Mouse (Mus musculus): ENCODE results near the gene Gtf2a2. TPM values are rescaled to one million over a fixed set of nuclear protein-coding genes. Genes with fewer than 3 reads are reported as not detected.

The Gtf2a2 gene
- polyA plus RNA-seq (2015; fragmentation: Nextera tagmentation; extraction: Ambion mirVana) = 159 and 169 TPM in 2 replicates

GRCm38 (mm10) chr9:70012408-70012901 lies at the start of gene Gtf2a2:
Gene Gtf2a2, plus strand, starts transcription at chr9:70012550.
- DNase-seq (peak; percentile 86), ATAC-seq (ENCODE audit: low read depth) (peak; percentile 93)
- Histone ChIP-seq H3K36me3 (peaks cover 40% of the 10 kb centered on the region), H3K9ac (peak within 1 kb of the TSS; percentile 96), H3K27me3 (no peaks in the 10 kb centered on the region), H3K4me3 (replicated peaks) (peak within 1 kb of the TSS; percentile 93), H3K9me3 (replicated peaks) (no peaks in the 10 kb centered on the region), H3K4me1 (replicated peaks) (peaks cover 67% of the 10 kb centered on the region), H3K27ac (peak within 1 kb of the TSS; percentile 89), H3K4me2 (peak within 1 kb of the TSS; percentile 87)
- WGBS (ENCODE audit: insufficient replicate concordance) = under 1% methylated on average over 57 of the region's 57 CpGs

- WGBS (ENCODE audit: insufficient replicate concordance) = 60% methylated on average over 3 of the region's 3 CpGs
- H3K4me3 ChIP-seq (replicated peaks) = no peak overlapping the region
- H3K27me3 ChIP-seq = no peaks in the 10 kb centered on the region
- H3K27ac ChIP-seq = no peak overlapping the region
- ATAC-seq (ENCODE audit: low read depth) (no peak), DNase-seq (no peak)
- peaks cover 2% of the 10 kb centered on the region; the same call in 1 of the 2 replicates for H3K9me3 ChIP-seq (replicated peaks)
- H3K36me3 ChIP-seq = no peaks in the 10 kb centered on the region
- H3K9ac ChIP-seq = no peak overlapping the region
- H3K4me2 ChIP-seq = no peak overlapping the region
- no peaks in the 10 kb centered on the region for H3K4me1 ChIP-seq (replicated peaks)
Observed at GRCm38 (mm10) chr9:69964370-69964769, 48.0 kb upstream of the Gtf2a2 start.

GRCm38 (mm10) chr9:69985526-69985925 lies 26.8 kb upstream of the Gtf2a2 start:
- H3K36me3 ChIP-seq = no peaks in the 10 kb centered on the region
- H3K27ac ChIP-seq = no peak overlapping the region
- no peak overlapping the region for H3K4me3 ChIP-seq (replicated peaks)
- no peak overlapping the region for H3K4me2 ChIP-seq
- H3K9me3 ChIP-seq (replicated peaks) = no peaks in the 10 kb centered on the region
- peaks cover 16% of the 10 kb centered on the region for H3K4me1 ChIP-seq (replicated peaks)
- H3K9ac ChIP-seq = no peak overlapping the region
- ATAC-seq (ENCODE audit: low read depth) (no peak), DNase-seq (no peak)
- whole genome bisulfite sequencing (ENCODE audit: insufficient replicate concordance) = 67% methylated on average over 1 of the region's 1 CpGs
- no peaks in the 10 kb centered on the region for H3K27me3 ChIP-seq

- no peak for DNase-seq
- WGBS (ENCODE audit: insufficient replicate concordance) = 70% methylated on average over 10 of the region's 10 CpGs
Observed at GRCm38 (mm10) chr9:69986063-69986462, 26.3 kb upstream of the Gtf2a2 start.

GRCm38 (mm10) chr9:69986571-69986970 lies 25.8 kb upstream of the Gtf2a2 start:
- Histone ChIP-seq H3K9ac (no peak overlapping the region), H3K27me3 (no peaks in the 10 kb centered on the region), H3K4me3 (replicated peaks) (no peak overlapping the region), H3K4me1 (replicated peaks) (peaks cover 27% of the 10 kb centered on the region), H3K36me3 (no peaks in the 10 kb centered on the region), H3K27ac (no peak overlapping the region), H3K4me2 (no peak overlapping the region), H3K9me3 (replicated peaks) (no peaks in the 10 kb centered on the region)
- WGBS (ENCODE audit: insufficient replicate concordance) = 66% methylated on average over 5 of the region's 5 CpGs
- DNase-seq = no peak
- ATAC-seq (ENCODE audit: low read depth) = no peak

More at GRCm38 (mm10) chr9:69986063-69986462, 26.3 kb upstream of the Gtf2a2 start:
- Histone ChIP-seq H3K4me1 (replicated peaks) (peaks cover 22% of the 10 kb centered on the region), H3K27me3 (no peaks in the 10 kb centered on the region), H3K9ac (no peak overlapping the region), H3K9me3 (replicated peaks) (no peaks in the 10 kb centered on the region), H3K27ac (no peak overlapping the region), H3K4me3 (replicated peaks) (no peak overlapping the region), H3K36me3 (no peaks in the 10 kb centered on the region), H3K4me2 (no peak overlapping the region)
- ATAC-seq (ENCODE audit: low read depth) = no peak

- Histone ChIP-seq H3K4me3 (replicated peaks) (no peak overlapping the region), H3K4me2 (no peak overlapping the region), H3K4me1 (replicated peaks) (peaks cover 37% of the 10 kb centered on the region), H3K27ac (no peak overlapping the region), H3K9ac (no peak overlapping the region), H3K27me3 (no peaks in the 10 kb centered on the region), H3K9me3 (replicated peaks) (no peaks in the 10 kb centered on the region), H3K36me3 (no peaks in the 10 kb centered on the region)
- ATAC-seq (ENCODE audit: low read depth) (no peak), DNase-seq (peak; percentile 16)
- WGBS (ENCODE audit: insufficient replicate concordance) = 1% methylated on average over 3 of the region's 3 CpGs
Observed at GRCm38 (mm10) chr9:69987579-69987978, 24.8 kb upstream of the Gtf2a2 start.

- no peak for ATAC-seq (ENCODE audit: low read depth)
Observed at GRCm38 (mm10) chr9:69988706-69989302, 23.5 kb upstream of the Gtf2a2 start.

GRCm38 (mm10) chr9:69989303-69990121 lies 22.8 kb upstream of the Gtf2a2 start, which contains the start of gene Bnip2:
Gene Bnip2, plus strand, starts transcription at chr9:69989466.
- Histone ChIP-seq H3K27me3 (no peaks in the 10 kb centered on the region), H3K9ac (peak within 1 kb of the TSS; percentile 98), H3K9me3 (replicated peaks) (no peaks in the 10 kb centered on the region), H3K4me1 (replicated peaks) (peaks cover 50% of the 10 kb centered on the region), H3K4me3 (replicated peaks) (peak within 1 kb of the TSS; percentile 100), H3K36me3 (no peaks in the 10 kb centered on the region), H3K4me2 (peak within 1 kb of the TSS; percentile 74), H3K27ac (peak within 1 kb of the TSS; percentile 92)
- under 1% methylated on average over 66 of the region's 76 CpGs for WGBS (ENCODE audit: insufficient replicate concordance)
- DNase-seq = peak; percentile 89
- peak; percentile 87 for ATAC-seq (ENCODE audit: low read depth)

More at GRCm38 (mm10) chr9:69988706-69989302, 23.5 kb upstream of the Gtf2a2 start:
- Histone ChIP-seq H3K36me3 (no peaks in the 10 kb centered on the region), H3K27ac (peak overlapping the region; percentile 92; the same call in 1 of the 2 replicates), H3K9me3 (replicated peaks) (no peaks in the 10 kb centered on the region), H3K9ac (peak overlapping the region; percentile 98), H3K4me3 (replicated peaks) (peak overlapping the region; percentile 100), H3K4me2 (peak overlapping the region; percentile 74), H3K4me1 (replicated peaks) (peaks cover 49% of the 10 kb centered on the region), H3K27me3 (no peaks in the 10 kb centered on the region)
- 23% methylated on average over 16 of the region's 16 CpGs for WGBS (ENCODE audit: insufficient replicate concordance)
- no peak for DNase-seq

- Histone ChIP-seq H3K27me3 (no peaks in the 10 kb centered on the region), H3K4me1 (replicated peaks) (peaks cover 53% of the 10 kb centered on the region), H3K4me2 (peak overlapping the region; percentile 74), H3K9me3 (replicated peaks) (no peaks in the 10 kb centered on the region), H3K4me3 (replicated peaks) (peak overlapping the region; percentile 100), H3K36me3 (peaks cover 8% of the 10 kb centered on the region), H3K9ac (peak overlapping the region; percentile 98), H3K27ac (no peak overlapping the region)
- ATAC-seq (ENCODE audit: low read depth) (no peak), DNase-seq (no peak)
- 14% methylated on average over 5 of the region's 5 CpGs for WGBS (ENCODE audit: insufficient replicate concordance)
Observed at GRCm38 (mm10) chr9:69990346-69990745, 22.0 kb upstream of the Gtf2a2 start.

GRCm38 (mm10) chr9:69992841-69993277 lies 19.5 kb upstream of the Gtf2a2 start:
- Histone ChIP-seq H3K9ac (no peak overlapping the region), H3K27me3 (no peaks in the 10 kb centered on the region), H3K27ac (no peak overlapping the region; the same call in 1 of the 2 replicates), H3K4me1 (replicated peaks) (peaks cover 51% of the 10 kb centered on the region), H3K4me2 (peak overlapping the region; percentile 15; the same call in 1 of the 2 replicates), H3K4me3 (replicated peaks) (no peak overlapping the region), H3K36me3 (peaks cover 27% of the 10 kb centered on the region), H3K9me3 (replicated peaks) (no peaks in the 10 kb centered on the region)
- no peak for DNase-seq
- 10% methylated on average over 5 of the region's 5 CpGs for WGBS (ENCODE audit: insufficient replicate concordance)
- ATAC-seq (ENCODE audit: low read depth) = no peak

GRCm38 (mm10) chr9:69993479-69993878 lies 18.9 kb upstream of the Gtf2a2 start:
- Histone ChIP-seq H3K27me3 (no peaks in the 10 kb centered on the region), H3K36me3 (peaks cover 33% of the 10 kb centered on the region), H3K9ac (no peak overlapping the region), H3K9me3 (replicated peaks) (no peaks in the 10 kb centered on the region), H3K4me1 (replicated peaks) (peaks cover 49% of the 10 kb centered on the region), H3K4me2 (no peak overlapping the region), H3K4me3 (replicated peaks) (no peak overlapping the region), H3K27ac (no peak overlapping the region)
- 49% methylated on average over 1 of the region's 1 CpGs for WGBS (ENCODE audit: insufficient replicate concordance)
- ATAC-seq (ENCODE audit: low read depth) (no peak), DNase-seq (no peak)
